Mouse (Mus musculus) spleen, postnatal 4 days (tissue): Measurements from ENCODE around the gene Map3k10.

ENCODE experiments used
- DNase-seq, 2 experiments: peaks; one replicate each; pipeline ENCODE4 v3.0.0; 2022; ENCODE audit warnings: low spot score in 2 of 2

Gene Map3k10

DNA sequence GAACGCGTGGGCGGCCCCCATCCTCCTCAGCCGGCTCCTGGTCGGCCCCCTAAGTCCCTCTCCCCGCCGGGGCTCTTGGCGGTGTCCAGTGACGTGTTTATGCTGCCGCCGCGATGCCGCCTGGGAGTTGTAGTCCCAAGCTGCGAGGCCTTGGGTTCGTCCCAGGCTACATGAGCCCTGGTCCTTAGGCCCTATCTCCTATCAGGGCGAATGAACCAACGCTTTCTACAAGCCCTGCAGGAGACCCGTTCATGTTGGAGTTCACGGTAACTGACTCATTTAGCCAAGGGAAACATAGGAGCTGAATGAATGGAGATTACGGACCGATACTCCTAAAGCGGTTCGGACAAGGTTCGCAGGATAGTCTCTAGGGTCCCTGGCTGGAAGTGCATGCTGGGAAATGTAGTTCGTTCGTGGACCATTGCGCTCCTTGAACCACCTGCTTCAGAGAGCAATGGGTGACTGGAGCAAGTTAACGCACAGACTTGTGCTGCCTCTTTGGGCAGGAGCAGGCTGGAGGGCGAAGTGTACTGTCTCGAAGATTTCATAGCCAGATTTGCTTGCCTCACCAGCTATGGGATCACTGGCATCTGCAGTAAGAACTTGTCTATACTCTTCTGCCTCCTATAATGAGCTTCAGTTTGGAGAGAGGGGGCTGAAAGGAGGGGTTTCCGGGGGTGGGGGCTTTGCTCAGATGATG lies at the start of gene Map3k10:
Gene Map3k10 (minus strand): TSS at position 77 of the 700 bp plus-strand sequence.
- peak; percentile 85 to 91 for DNase-seq

DNA sequence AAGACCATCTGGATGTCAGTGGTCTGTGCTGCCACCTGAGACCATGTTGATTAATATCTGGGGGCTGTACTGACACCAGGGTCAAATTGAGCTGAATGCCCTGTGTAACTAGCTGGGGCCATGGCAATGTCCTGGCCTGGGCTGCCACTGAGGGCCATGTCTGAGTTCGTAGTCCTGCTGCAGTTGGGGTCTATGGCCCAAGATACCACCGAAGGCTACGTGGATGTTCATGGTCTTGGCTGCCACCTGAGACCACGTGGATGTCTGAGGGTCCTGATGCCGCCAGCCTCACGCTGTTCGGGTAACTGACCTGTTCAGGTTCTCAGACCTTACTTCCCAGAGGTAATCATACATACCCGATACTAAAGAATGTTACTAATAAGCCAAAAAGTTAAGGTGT lies 47.6 kb upstream of the Map3k10 start:
- DNase-seq = peak in 1 of 2 experiments; percentile 54

DNA sequence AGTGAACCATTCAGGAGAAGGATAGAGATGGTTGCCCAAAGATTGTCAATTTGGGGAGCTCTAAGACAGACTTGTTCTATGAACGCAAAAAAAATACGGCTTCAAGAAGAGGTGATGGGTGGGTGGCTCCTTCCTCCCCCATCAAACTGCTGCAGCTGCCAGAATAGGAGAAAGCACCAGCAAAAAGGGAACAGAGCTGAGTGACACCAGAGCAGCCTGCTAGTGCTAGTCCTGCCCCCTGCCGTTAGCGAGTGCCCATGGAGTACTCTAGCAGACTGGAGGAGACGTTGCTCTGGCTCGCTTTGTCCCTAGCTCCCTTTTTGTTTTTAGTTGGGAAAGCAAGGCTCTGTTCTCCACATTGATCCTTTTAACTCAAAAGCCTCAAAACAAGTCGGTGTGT lies 36.0 kb upstream of the Map3k10 start:
- DNase-seq = no peak

DNA sequence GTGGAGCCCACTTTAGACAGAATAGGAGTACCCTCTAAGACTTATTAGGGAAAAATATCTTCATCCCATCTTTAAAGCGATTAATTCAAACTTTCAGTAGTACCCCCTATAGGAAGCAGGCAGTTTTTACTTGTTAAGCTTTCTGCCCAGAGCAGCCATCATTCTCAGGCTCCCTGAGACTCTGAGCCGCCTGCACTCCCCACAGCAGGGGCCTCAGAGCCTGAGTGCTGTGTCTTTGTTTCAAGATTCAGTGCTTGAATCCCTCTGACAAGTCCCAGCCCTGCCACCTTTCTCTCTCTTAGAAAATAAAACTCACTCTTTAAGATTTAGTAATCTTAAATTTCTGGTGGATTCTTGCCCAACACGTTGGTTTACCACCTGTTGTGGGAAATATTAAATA lies 22.3 kb upstream of the Map3k10 start:
- no peak for DNase-seq

DNA sequence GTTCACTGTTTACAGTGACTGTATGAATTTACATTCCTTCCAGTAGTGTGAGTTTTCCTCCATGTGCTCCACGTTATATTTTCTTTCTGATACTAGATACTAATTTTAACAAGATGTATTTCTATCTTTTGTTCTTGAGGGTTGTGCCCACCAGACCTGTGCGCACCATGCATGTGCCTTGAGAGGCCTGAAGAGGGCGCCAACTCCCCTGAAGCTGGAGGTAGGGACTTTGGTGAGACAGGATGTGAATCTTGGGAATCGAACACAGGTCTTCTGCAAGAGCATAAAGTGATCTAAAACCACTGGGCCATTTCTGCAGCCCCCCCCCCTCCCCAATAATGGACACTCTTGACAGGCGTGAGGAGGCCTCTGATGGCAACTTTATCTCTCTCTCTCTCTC lies 16.7 kb upstream of the Map3k10 start:
- DNase-seq = peak; percentile 22 to 70

GRCm38 (mm10) chr7:27688815-27689612 lies 14.6 kb upstream of the Map3k10 start, which contains the start of gene Zfp607b:
Zfp607b (plus strand) TSS chr7:27689340.
- DNase-seq = peak; percentile 88 to 90

- no peak for DNase-seq
These were observed 13.9 kb upstream of the Map3k10 start for GRCm38 (mm10) chr7:27688246-27688788.

GRCm38 (mm10) chr7:27687836-27688235 lies 13.4 kb upstream of the Map3k10 start:
- DNase-seq = no peak

- DNase-seq = no peak
These were observed 12.6 kb upstream of the Map3k10 start for GRCm38 (mm10) chr7:27687043-27687442.

DNA sequence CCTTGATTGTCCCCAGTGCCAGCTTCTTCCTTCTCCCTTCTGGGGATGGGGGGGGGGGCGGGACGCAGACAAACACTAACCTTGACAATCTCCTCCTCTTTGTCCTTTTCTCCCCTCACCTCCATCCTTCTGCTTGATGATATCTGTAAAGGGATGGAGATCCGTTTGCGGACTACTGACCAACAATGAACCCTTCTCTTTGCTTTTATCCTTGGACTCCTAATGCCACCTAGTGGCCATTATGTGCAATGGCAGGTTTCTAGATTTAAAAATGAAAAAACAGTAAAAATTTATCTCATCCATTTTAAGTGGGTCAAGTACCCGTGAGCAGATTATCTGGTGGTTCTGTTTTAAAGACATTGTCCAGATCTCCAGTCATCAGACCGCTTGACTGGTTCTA lies 11.3 kb upstream of the Map3k10 start:
- no peak for DNase-seq

DNA sequence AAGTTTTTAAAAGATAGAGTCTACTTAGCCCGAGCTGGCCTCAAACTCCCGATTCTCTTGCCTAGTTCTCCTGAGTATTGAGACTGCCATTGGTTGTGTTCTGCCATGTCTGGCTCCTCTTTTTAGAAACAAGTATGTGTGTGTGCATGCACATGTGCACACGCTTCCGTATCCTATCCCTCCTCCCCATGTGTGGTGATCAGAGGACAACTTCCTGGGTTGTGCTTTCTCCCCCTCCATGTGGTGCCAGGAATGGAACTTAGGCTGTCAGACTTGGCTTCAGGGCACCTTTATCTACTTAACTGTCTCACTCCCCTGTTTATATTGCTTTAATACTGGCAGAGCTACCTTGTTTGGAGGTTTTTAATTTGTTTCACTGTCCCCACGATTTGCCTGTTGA lies 10.8 kb upstream of the Map3k10 start:
- DNase-seq = no peak

DNA sequence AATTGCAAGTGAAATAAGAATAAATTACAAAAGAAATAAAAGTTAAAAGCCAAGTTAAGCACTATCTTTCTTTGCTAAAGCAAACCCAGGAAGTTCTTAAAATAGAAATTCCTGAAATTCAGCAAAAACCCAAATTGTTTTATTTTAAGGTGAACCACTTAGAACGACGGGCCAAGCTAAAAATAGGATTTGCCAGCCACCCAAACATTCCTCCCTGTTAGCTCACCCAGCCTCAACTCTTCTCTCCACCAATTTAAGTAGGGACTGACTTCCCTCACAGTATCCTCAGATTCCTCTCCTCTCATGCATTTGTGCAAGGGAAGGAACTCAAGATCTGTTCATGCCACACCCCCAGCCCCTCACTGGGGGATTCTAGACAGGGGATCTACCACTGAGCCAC lies 8.8 kb upstream of the Map3k10 start:
- no peak for DNase-seq

GRCm38 (mm10) chr7:27675222-27675612 lies 819 bp upstream of the Map3k10 start:
- DNase-seq = no peak

GRCm38 (mm10) chr7:27674195-27674521 lies 240 bp downstream of the Map3k10 start:
- no peak for DNase-seq

DNA sequence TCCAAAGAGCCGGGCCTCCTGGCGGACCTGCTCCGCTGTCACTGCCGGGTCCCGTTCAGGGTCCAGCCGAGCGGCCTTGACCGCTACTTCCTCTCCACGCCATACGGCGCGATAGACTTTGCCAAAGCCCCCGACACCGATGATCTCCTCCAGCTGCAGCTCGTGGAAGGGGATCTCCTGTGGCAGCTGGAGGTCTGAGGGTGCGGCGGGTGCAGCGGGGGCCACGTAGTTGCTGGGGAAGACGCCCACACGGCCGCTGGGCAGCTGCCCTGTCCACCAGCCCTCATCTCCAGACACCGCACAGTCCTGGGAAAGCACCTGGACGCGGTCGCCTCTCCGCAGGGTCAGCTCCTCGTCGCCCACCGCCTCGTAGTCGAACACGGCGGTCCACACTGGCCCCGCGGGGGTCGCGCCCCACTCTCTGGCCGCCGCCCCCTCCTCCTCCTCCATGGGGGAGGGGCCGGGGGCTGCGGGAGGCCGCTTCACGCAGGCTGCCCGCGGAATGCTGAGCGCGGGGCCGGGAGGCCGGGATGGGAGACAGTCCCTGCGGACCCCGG lies 745 bp downstream of the Map3k10 start:
- peak in 1 of 2 experiments; percentile 66 for DNase-seq

DNA sequence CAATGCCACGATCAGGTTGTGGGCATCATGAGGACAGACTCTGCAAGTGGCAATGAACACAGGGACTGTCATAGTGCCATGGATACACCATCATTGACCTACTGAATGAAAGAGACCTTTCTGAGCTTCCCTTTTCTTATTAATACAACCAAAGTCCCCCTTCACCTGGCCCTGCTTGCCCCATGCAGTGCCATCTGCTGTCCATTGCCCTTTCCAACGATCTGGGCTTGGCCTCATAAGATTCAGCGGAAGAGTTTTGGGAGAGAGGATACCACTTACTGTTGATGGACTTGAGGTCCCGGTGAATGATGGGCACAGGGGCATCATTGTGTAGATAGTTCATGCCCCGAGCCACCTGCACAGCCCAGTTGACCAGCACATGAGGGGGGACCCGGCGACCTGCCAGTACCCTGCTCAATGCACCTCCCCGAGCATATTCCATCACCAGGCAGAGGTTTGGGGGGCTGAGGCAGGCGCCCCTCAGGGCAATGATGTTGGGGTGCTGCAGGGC lies 1.3 kb downstream of the Map3k10 start:
- no peak for DNase-seq

GRCm38 (mm10) chr7:27662038-27662437 lies 12.4 kb downstream of the Map3k10 start:
- DNase-seq = no peak

- no peak for DNase-seq
These were observed 15.4 kb downstream of the Map3k10 start for GRCm38 (mm10) chr7:27658712-27659663.

- DNase-seq = no peak
These were observed 16.5 kb downstream of the Map3k10 start for GRCm38 (mm10) chr7:27657824-27658395.

DNA sequence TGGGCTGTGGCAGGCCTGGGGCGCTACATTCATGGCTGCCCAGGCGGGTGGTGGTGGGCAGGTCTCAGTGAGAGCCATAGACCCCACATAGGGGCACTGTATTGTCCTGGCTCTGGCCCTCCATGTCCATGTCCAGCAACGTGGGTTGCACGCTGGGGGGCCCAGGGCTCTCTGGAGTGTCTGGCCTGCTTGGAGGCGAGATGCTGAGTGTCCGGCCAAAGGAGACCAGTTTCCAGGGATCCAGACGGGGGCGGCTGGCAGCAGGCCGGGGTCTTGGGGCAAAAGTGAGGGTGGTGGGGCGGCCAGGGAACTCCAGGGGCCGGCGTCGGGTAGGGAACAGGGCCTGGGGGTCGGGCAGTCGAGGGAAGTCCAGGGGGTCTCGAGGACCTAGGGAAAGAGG lies 17.8 kb downstream of the Map3k10 start:
- no peak for DNase-seq

- DNase-seq = no peak
These were observed 18.9 kb downstream of the Map3k10 start for GRCm38 (mm10) chr7:27655545-27655944.
